Mouse (Mus musculus) liver, adult 2 months (tissue): ENCODE results near the gene Mapkapk2. TPM values are rescaled to one million over a fixed set of nuclear protein-coding genes. Genes with fewer than 3 reads are reported as not detected.
A peak's percentile ranks its signal among the peaks of the same experiment; 100 is the strongest.

ENCODE experiments used
- DNase-seq: peaks from one replicate; pipeline ENCODE4 v3.0.0-alpha.2; 2011; ENCODE audit warnings: low read depth, low spot score; ENCODE audit errors: extremely low read depth
- H3K27ac ChIP-seq: fragments of 200-500 bp; replicated peaks from 2 replicates; pipeline ENCODE4 v1.5.1; 2012; ENCODE audit warnings: low read depth, mild to moderate bottlenecking, control low read depth, inconsistent platforms, low read length; ENCODE audit not compliant: insufficient read depth
- H3K27me3 ChIP-seq: fragments of 200-500 bp; 2 replicates; pipeline ENCODE4 v1.6.1; 2012; ENCODE audit warnings: mild to moderate bottlenecking, moderate library complexity, low read length, inconsistent platforms; ENCODE audit not compliant: control insufficient read depth, insufficient read depth
- H3K36me3 ChIP-seq: fragments of 200-500 bp; 2 replicates; pipeline ENCODE4 v1.6.1; 2012; ENCODE audit warnings: low read length, inconsistent platforms; ENCODE audit not compliant: control insufficient read depth, insufficient read depth
- H3K4me1 ChIP-seq: fragments of 200-500 bp; 2 replicates; pipeline ENCODE4 v1.6.1; 2011; ENCODE audit warnings: low read length; ENCODE audit not compliant: control insufficient read depth, insufficient read depth
- H3K4me3 ChIP-seq: fragments of 200-500 bp; 2 replicates; pipeline ENCODE4 v1.5.1; 2011; ENCODE audit warnings: low read depth, mild to moderate bottlenecking, control low read depth, low read length, moderate library complexity; ENCODE audit not compliant: insufficient read depth
- H3K79me2 ChIP-seq: fragments of 200-500 bp; 2 replicates; pipeline ENCODE4 v1.6.1; 2012; ENCODE audit warnings: inconsistent platforms, mild to moderate bottlenecking, low read length, moderate library complexity; ENCODE audit not compliant: control insufficient read depth, insufficient read depth
- H3K9ac ChIP-seq: fragments of 200-500 bp; 2 replicates; pipeline ENCODE4 v1.6.1; 2012; ENCODE audit warnings: low read depth, mild to moderate bottlenecking, control low read depth, inconsistent platforms, low read length
- CTCF ChIP-seq: fragments of 200-500 bp; IDR thresholded peaks from 2 replicates; pipeline ENCODE4 v1.5.1; 2011; ENCODE audit warnings: low read depth, low read length, control low read depth
- POLR2A ChIP-seq: fragments of 200-500 bp; IDR thresholded peaks from 2 replicates; pipeline ENCODE4 v1.6.1; 2011; ENCODE audit warnings: low read length, control low read depth; ENCODE audit not compliant: insufficient read depth; ENCODE audit errors: extremely low read depth
- WGBS: fragments of 180-500 bp; shearing (Covaris S2); methylation state at CpG from one replicate; pipeline ENCODE4 v1.1.7; 2018; 5-methylcytosine and 5-hydroxymethylcytosine counted together
- polyA plus RNA-seq: library from polyadenylated mRNA; depleted of rRNA; stranded (reverse); fragments of >200 nt; gene quantifications from 2 replicates; pipeline ENCODE4 v1.2.3, GENCODE M21; 2012
- total RNA-seq: library from RNA; depleted of rRNA; stranded (reverse); fragments of >200 nt; gene quantifications from 2 replicates; pipeline ENCODE4 v1.2.3, GENCODE M21; 2014

The Mapkapk2 gene
- total and polyA plus RNA-seq, 2 experiments, result 30.0 to 45.4 TPM

GRCm38 (mm10) chr1:131095574-131095973 lies 2.1 kb downstream of the Mapkapk2 start:
- H3K79me2 ChIP-seq, result peaks cover 42% of the 10 kb centered on the region
- no peaks in the 10 kb centered on the region for H3K36me3 ChIP-seq
- DNase-seq, result peak; percentile 59
- H3K4me3 ChIP-seq, result no peak overlapping the region; the same call in 1 of the 2 replicates
- WGBS, result 6% methylated on average over 8 of the region's 8 CpGs
- H3K27ac ChIP-seq, result peak overlapping the region; percentile 81
- H3K4me1 ChIP-seq, result peaks cover 46% of the 10 kb centered on the region
- H3K27me3 ChIP-seq, result no peaks in the 10 kb centered on the region
- no peak for TF ChIP-seq CTCF
- no peak for TF ChIP-seq POLR2A
- H3K9ac ChIP-seq, result peak overlapping the region; percentile 85; the same call in 1 of the 2 replicates

GRCm38 (mm10) chr1:131093889-131094288 lies 3.7 kb downstream of the Mapkapk2 start:
- Histone ChIP-seq H3K27ac (peak overlapping the region; percentile 80), H3K4me1 (peaks cover 61% of the 10 kb centered on the region), H3K9ac (peak overlapping the region; percentile 47), H3K36me3 (no peaks in the 10 kb centered on the region), H3K4me3 (no peak overlapping the region), H3K27me3 (no peaks in the 10 kb centered on the region), H3K79me2 (peaks cover 50% of the 10 kb centered on the region)
- peak; percentile 91 for DNase-seq
- no peak for TF ChIP-seq POLR2A
- TF ChIP-seq CTCF, result no peak
- WGBS, result 23% methylated on average over 8 of the region's 8 CpGs

- peak; percentile 69 for DNase-seq
- peaks cover 63% of the 10 kb centered on the region for H3K4me1 ChIP-seq
- 0 out of 2 replicates have a peak overlapping the region, but pooled peaks have one; percentile 14 for H3K9ac ChIP-seq
- H3K79me2 ChIP-seq, result peaks cover 61% of the 10 kb centered on the region
- no peaks in the 10 kb centered on the region for H3K27me3 ChIP-seq
- 24% methylated on average over 3 of the region's 3 CpGs for WGBS
- H3K27ac ChIP-seq, result peak overlapping the region; percentile 59
- TF ChIP-seq CTCF (no peak), POLR2A (no peak)
- no peak overlapping the region for H3K4me3 ChIP-seq
- H3K36me3 ChIP-seq, result no peaks in the 10 kb centered on the region
Observed at GRCm38 (mm10) chr1:131092846-131093245, 4.8 kb downstream of the Mapkapk2 start.

DNA sequence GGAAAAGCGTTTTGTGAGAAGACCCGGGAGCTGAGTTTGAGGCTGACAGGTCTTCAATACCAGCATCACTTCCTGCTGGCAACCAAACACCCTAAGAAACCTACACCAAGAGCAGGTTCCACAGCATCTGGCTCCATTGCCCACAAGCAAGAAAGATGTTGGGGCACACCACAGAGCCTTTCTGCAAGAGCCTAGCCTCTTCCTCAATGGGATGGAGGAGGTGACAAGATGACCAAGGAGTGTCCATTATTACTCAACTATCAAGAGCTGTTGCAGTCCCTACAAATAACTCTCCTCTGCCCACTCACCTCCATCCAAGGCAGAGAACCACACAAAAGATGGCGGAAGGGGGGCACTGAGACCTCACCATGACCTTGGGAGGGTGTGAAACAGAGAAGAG lies 5.5 kb downstream of the Mapkapk2 start:
- Histone ChIP-seq H3K4me1 (peaks cover 66% of the 10 kb centered on the region), H3K79me2 (peaks cover 64% of the 10 kb centered on the region), H3K27me3 (no peaks in the 10 kb centered on the region), H3K36me3 (no peaks in the 10 kb centered on the region), H3K27ac (peak overlapping the region; percentile 50), H3K4me3 (no peak overlapping the region), H3K9ac (no peak overlapping the region)
- TF ChIP-seq POLR2A (no peak), CTCF (no peak)
- WGBS, result 82% methylated on average over 3 of the region's 3 CpGs
- DNase-seq, result no peak

GRCm38 (mm10) chr1:131091481-131091880 lies 6.1 kb downstream of the Mapkapk2 start:
- H3K4me3 ChIP-seq, result no peak overlapping the region
- peak overlapping the region; percentile 53 for H3K9ac ChIP-seq
- H3K79me2 ChIP-seq, result peaks cover 61% of the 10 kb centered on the region
- H3K36me3 ChIP-seq, result no peaks in the 10 kb centered on the region
- peak overlapping the region; percentile 92 for H3K27ac ChIP-seq
- no peaks in the 10 kb centered on the region for H3K27me3 ChIP-seq
- peak; percentile 88 for DNase-seq
- H3K4me1 ChIP-seq, result peaks cover 72% of the 10 kb centered on the region
- 26% methylated on average over 3 of the region's 3 CpGs for WGBS
- no peak for TF ChIP-seq POLR2A
- no peak for TF ChIP-seq CTCF

DNA sequence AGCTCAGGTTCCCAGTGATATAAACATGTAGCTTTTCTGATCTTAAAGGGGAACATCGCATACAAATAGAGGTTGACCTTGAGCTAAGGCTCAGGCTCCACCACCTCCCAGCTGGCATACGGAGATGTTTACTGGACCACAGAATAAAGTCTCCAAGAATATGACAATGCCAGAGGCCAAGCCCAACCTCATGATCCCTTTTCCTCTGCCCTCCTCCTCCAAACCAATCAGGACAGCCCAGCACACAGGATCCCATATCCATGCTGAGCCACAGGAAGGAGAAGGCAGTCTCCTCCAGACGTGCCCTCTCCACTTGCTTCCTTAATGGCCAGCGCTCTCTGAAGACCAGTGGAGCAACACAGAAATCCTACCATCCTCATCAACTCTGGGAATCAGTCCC lies 6.7 kb downstream of the Mapkapk2 start:
- Histone ChIP-seq H3K4me1 (peaks cover 76% of the 10 kb centered on the region), H3K27me3 (no peaks in the 10 kb centered on the region), H3K79me2 (peaks cover 67% of the 10 kb centered on the region), H3K27ac (peak overlapping the region; percentile 92), H3K36me3 (no peaks in the 10 kb centered on the region), H3K4me3 (no peak overlapping the region), H3K9ac (peak overlapping the region; percentile 53)
- TF ChIP-seq POLR2A, result no peak
- TF ChIP-seq CTCF, result no peak
- DNase-seq, result peak; percentile 61
- WGBS, result 34% methylated on average over 4 of the region's 4 CpGs
